Mouse (Mus musculus): ENCODE data around the gene Pgm2. TPM values are rescaled to one million over a fixed set of nuclear protein-coding genes. Genes with fewer than 3 reads are reported as not detected.
A peak's percentile ranks its signal among the peaks of the same experiment; 100 is the strongest.

The Pgm2 gene
- polyA plus RNA-seq, 1 experiment from 2014 or later, result 27.8 TPM

- 0 out of 2 replicates have a peak, but pooled peaks cover 2% of the 10 kb centered on the region for H3K9me3 ChIP-seq
Observed at GRCm38 (mm10) chr5:64063622-64064355, 29.0 kb upstream of the Pgm2 start.

DNA sequence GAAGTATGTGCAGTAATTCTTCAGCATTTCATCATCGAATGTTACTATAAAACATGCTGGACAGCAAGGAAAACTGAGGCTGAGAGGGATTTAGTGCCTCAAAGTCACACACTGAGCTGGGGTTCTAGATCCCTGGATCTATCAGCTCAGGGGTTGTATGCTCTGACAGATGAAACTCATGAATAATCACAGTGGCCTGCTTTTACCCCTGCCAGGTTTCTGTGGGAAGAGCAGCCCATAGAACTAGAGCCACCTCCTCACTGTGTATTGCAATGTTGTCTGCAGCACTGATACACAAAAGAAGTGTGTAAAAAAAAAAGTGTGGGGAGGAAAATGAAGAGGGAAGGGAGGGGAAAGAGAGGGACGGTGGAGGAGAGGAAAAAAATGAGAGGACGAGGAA, 28.3 kb upstream of the Pgm2 start:
- peaks cover 76% of the 10 kb centered on the region for H3K27me3 ChIP-seq (ENCODE audit: insufficient read depth, poor library complexity, severe bottlenecking)
- H3K4me1 ChIP-seq, result peaks cover 23% of the 10 kb centered on the region
- no peak overlapping the region for H3K27ac ChIP-seq
- 0 out of 2 replicates have a peak, but pooled peaks cover 2% of the 10 kb centered on the region for H3K9me3 ChIP-seq
- no peak for DNase-seq (ENCODE audit: low spot score)
- H3K4me3 ChIP-seq, result no peak overlapping the region
- H3K36me3 ChIP-seq, result no peaks in the 10 kb centered on the region
- 79% methylated on average over 3 of the region's 3 CpGs for WGBS

More at GRCm38 (mm10) chr5:64063622-64064355, 29.0 kb upstream of the Pgm2 start:
- H3K27me3 ChIP-seq (ENCODE audit: insufficient read depth, poor library complexity, severe bottlenecking), result peaks cover 76% of the 10 kb centered on the region
- no peak for DNase-seq (ENCODE audit: low spot score)
- H3K27ac ChIP-seq, result no peak overlapping the region
- no peak overlapping the region for H3K4me3 ChIP-seq
- peaks cover 23% of the 10 kb centered on the region for H3K4me1 ChIP-seq
- no peaks in the 10 kb centered on the region for H3K36me3 ChIP-seq
- 70% methylated on average over 11 of the region's 11 CpGs for WGBS

- Histone ChIP-seq H3K4me3 (no peak overlapping the region), H3K27me3 (ENCODE audit: insufficient read depth, poor library complexity, severe bottlenecking) (peaks cover 73% of the 10 kb centered on the region), H3K27ac (no peak overlapping the region), H3K4me1 (peaks cover 23% of the 10 kb centered on the region), H3K36me3 (no peaks in the 10 kb centered on the region), H3K9me3 (no peaks in the 10 kb centered on the region)
- no peak for DNase-seq (ENCODE audit: low spot score)
- WGBS, result 70% methylated on average over 6 of the region's 6 CpGs
Observed at GRCm38 (mm10) chr5:64065497-64066046, 27.2 kb upstream of the Pgm2 start.

DNA sequence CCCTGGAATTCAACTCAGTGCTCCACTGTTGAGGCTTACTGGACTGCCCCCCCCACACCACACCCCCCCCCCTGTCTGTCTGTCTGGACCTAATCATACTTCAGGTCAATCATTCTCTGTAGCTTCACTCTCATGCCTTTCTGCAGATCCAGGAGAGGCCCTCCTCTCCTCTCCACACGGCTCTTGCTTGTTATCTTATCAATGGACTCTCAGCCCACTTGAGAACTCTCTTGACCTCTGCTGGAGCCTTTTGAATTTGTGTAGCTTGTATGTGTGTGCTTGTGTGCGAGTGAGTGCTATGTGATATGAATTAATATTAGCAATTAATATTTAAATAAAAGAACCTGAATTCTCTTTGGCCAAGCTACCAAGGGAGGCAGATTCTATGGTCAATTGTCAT, 26.6 kb upstream of the Pgm2 start:
- Histone ChIP-seq H3K9me3 (no peaks in the 10 kb centered on the region), H3K27ac (no peak overlapping the region), H3K4me1 (peaks cover 23% of the 10 kb centered on the region), H3K4me3 (no peak overlapping the region), H3K27me3 (ENCODE audit: insufficient read depth, poor library complexity, severe bottlenecking) (peaks cover 67% of the 10 kb centered on the region), H3K36me3 (no peaks in the 10 kb centered on the region)
- 14% methylated on average over 2 of the region's 2 CpGs for WGBS
- DNase-seq (ENCODE audit: low spot score), result no peak

DNA sequence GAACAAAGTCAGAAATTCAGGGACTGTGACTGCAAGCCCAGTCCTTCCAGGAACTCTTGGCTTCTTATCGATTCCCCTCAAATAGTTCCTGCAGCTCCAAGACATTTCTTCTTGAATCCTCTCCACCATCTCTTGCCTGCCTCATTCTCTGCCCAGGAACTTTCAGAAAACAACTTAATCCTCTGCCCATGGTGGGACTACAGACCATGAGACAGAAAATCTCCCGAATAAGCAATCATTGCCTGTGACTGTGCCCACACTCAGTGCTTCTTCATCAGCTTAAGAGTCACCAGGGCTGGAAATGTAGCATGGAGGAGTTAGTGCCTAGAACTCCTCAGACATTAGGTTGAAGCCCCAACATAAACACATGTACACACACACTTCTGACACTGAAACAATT, 25.2 kb upstream of the Pgm2 start:
- WGBS, result 82% methylated on average over 2 of the region's 2 CpGs
- no peak overlapping the region for H3K27ac ChIP-seq
- H3K27me3 ChIP-seq (ENCODE audit: insufficient read depth, poor library complexity, severe bottlenecking), result peaks cover 53% of the 10 kb centered on the region
- peaks cover 23% of the 10 kb centered on the region for H3K4me1 ChIP-seq
- no peak overlapping the region for H3K4me3 ChIP-seq
- no peaks in the 10 kb centered on the region for H3K36me3 ChIP-seq
- no peaks in the 10 kb centered on the region for H3K9me3 ChIP-seq
- no peak for DNase-seq (ENCODE audit: low spot score)

- Histone ChIP-seq H3K9me3 (no peaks in the 10 kb centered on the region), H3K36me3 (no peaks in the 10 kb centered on the region), H3K27me3 (ENCODE audit: insufficient read depth, poor library complexity, severe bottlenecking) (peaks cover 38% of the 10 kb centered on the region)
Observed at GRCm38 (mm10) chr5:64070081-64070673, 22.6 kb upstream of the Pgm2 start.

DNA sequence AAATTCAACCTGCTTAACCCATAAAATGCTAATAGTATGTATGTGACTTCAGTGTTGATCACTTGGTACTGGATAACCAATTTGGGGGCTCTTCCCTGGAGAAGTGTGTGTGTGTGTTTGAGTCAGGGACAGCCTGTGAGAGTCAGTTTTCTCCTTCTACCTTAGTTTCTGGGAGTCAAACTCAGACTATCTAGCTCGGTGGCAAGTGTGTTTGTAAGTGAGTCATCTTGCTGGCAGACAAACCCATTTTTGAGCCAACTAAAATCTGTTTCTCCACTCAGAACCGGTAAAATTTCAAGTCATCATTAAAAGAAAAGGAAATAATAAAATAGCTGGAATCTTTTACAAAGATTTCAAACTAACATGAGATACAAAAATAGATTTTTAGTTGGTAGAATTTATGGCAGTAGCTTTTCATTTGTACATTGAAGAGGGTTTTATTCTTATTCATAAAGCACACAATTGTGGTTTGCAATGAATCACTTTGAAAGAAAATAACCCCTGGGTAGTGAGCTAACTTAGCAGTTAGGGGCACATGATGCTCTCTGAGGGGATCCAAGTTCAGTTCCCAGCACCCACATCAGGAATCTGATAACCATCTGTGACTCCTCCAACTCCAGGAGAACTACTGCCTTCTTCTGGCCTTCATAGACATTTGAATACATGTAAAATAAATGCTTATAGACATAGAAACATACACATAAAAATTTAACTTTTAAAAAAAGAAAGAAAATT, 21.8 kb upstream of the Pgm2 start:
- H3K27ac ChIP-seq, result no peak overlapping the region
- H3K9me3 ChIP-seq, result no peaks in the 10 kb centered on the region
- peaks cover 9% of the 10 kb centered on the region; the same call in 1 of the 2 replicates for H3K4me1 ChIP-seq
- H3K4me3 ChIP-seq, result no peak overlapping the region
- 71% methylated on average over 2 of the region's 2 CpGs for WGBS
- DNase-seq (ENCODE audit: low spot score), result no peak
- H3K27me3 ChIP-seq (ENCODE audit: insufficient read depth, poor library complexity, severe bottlenecking), result peaks cover 37% of the 10 kb centered on the region
- H3K36me3 ChIP-seq, result no peaks in the 10 kb centered on the region

More at GRCm38 (mm10) chr5:64070081-64070673, 22.6 kb upstream of the Pgm2 start:
- Histone ChIP-seq H3K4me3 (no peak overlapping the region), H3K27ac (no peak overlapping the region), H3K4me1 (peaks cover 14% of the 10 kb centered on the region; the same call in 1 of the 2 replicates)
- 31% methylated on average over 4 of the region's 4 CpGs for WGBS
- DNase-seq (ENCODE audit: low spot score), result peak; percentile 84

GRCm38 (mm10) chr5:64074455-64074854, 18.3 kb upstream of the Pgm2 start:
- no peak for DNase-seq (ENCODE audit: low spot score)
- H3K27me3 ChIP-seq (ENCODE audit: insufficient read depth, poor library complexity, severe bottlenecking), result peaks cover 14% of the 10 kb centered on the region
- H3K27ac ChIP-seq, result no peak overlapping the region
- WGBS, result 80% methylated on average over 3 of the region's 3 CpGs
- no peaks in the 10 kb centered on the region for H3K36me3 ChIP-seq
- no peak overlapping the region for H3K4me3 ChIP-seq
- no peaks in the 10 kb centered on the region for H3K4me1 ChIP-seq
- no peaks in the 10 kb centered on the region for H3K9me3 ChIP-seq

DNA sequence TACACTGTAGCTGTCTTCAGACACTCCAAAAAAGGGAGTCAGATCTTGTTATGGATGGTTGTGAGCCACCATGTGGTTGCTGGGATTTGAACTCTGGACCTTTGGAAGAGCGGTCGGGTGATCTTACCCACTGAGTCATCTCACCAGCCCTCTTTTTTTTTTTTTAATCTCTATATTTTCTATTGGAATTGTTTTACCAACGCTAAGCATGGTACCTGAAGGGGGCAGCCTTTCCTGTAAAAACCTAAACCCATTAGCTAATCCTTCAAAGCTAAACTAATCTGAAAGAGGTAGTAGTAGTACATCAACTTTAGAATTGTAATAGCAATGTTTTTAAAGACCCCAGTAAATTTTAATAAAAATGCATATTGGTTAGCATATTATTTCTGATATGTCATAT, 17.2 kb upstream of the Pgm2 start:
- Histone ChIP-seq H3K4me1 (no peaks in the 10 kb centered on the region), H3K27me3 (ENCODE audit: insufficient read depth, poor library complexity, severe bottlenecking) (peaks cover 6% of the 10 kb centered on the region), H3K9me3 (no peaks in the 10 kb centered on the region), H3K4me3 (no peak overlapping the region), H3K36me3 (no peaks in the 10 kb centered on the region), H3K27ac (no peak overlapping the region)
- DNase-seq (ENCODE audit: low spot score), result no peak
- WGBS, result 52% methylated on average over 3 of the region's 3 CpGs

- H3K4me3 ChIP-seq, result no peak overlapping the region
- no peaks in the 10 kb centered on the region for H3K4me1 ChIP-seq
- no peak for DNase-seq (ENCODE audit: low spot score)
- no peaks in the 10 kb centered on the region for H3K9me3 ChIP-seq
- 83% methylated on average over 4 of the region's 4 CpGs for WGBS
- no peak overlapping the region for H3K27ac ChIP-seq
- no peaks in the 10 kb centered on the region for H3K36me3 ChIP-seq
- peaks cover 6% of the 10 kb centered on the region for H3K27me3 ChIP-seq (ENCODE audit: insufficient read depth, poor library complexity, severe bottlenecking)
Observed at GRCm38 (mm10) chr5:64077353-64077752, 15.4 kb upstream of the Pgm2 start.

- 50% methylated on average over 7 of the region's 7 CpGs for WGBS
- Histone ChIP-seq H3K4me3 (no peak overlapping the region), H3K4me1 (no peaks in the 10 kb centered on the region), H3K27me3 (ENCODE audit: insufficient read depth, poor library complexity, severe bottlenecking) (no peaks in the 10 kb centered on the region), H3K36me3 (no peaks in the 10 kb centered on the region), H3K27ac (no peak overlapping the region), H3K9me3 (no peaks in the 10 kb centered on the region)
- DNase-seq (ENCODE audit: low spot score), result no peak
Observed at GRCm38 (mm10) chr5:64078740-64079461, 13.8 kb upstream of the Pgm2 start.

DNA sequence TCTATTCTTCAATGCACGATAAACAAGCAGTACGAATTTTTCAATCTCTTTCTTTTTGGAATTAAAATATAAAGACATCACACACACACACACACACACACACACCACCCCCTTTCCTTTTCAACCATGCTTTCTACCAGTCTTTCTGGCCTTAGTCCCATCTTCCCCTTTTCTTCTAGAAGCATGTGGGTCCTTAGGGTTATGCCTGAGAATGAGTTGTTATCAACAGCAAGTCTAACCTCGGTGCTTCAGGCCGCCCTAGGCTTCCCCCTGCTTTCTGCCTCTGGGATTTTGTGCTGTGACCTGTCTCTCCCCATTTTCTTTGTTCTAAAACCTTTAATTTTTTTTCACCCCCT, 13.3 kb upstream of the Pgm2 start:
- Histone ChIP-seq H3K4me1 (no peaks in the 10 kb centered on the region), H3K27me3 (ENCODE audit: insufficient read depth, poor library complexity, severe bottlenecking) (no peaks in the 10 kb centered on the region), H3K36me3 (no peaks in the 10 kb centered on the region), H3K9me3 (no peaks in the 10 kb centered on the region), H3K4me3 (no peak overlapping the region), H3K27ac (0 out of 2 replicates have a peak overlapping the region, but pooled peaks have one; percentile 52)
- no peak for DNase-seq (ENCODE audit: low spot score)
- WGBS, result 64% methylated on average over 4 of the region's 4 CpGs

All from heart, embryonic 10.5 days (tissue).